Mouse (Mus musculus): ENCODE results near the gene Vmn1r61. TPM values are rescaled to one million over a fixed set of nuclear protein-coding genes. Genes with fewer than 3 reads are reported as not detected.

Gene Vmn1r61
- not detected in 2 replicates for polyA plus RNA-seq (2014; fragmentation: Nextera tagmentation; extraction: Ambion mirVana)

DNA sequence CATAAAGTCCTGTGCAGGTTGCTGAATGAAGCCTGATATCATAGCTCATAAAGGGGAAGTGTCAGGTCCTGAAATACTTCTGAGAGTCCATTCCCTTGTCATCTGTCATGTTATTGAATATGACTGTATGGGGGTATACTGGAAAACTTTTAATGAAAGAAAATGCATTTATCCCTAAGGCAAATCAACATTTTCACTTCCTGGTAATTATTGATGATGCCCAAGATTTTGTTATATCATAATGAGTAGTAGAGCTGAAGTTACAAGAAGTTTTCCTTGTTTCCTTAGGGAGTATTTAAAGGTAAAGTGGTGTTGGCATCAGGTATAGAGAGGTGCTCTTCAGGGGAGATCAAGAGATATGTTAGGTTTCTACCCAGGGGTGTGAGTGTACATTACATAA, at the start of gene Vmn1r61:
Vmn1r61 (minus strand) TSS at position 101 of the 400 bp plus-strand sequence.
- Histone ChIP-seq H3K4me1 (ENCODE audit: control insufficient read depth, insufficient read depth, low read length) (no peaks in the 10 kb centered on the region), H3K27ac (replicated peaks; ENCODE audit: low read depth, low read length) (no peak within 1 kb of the TSS), H3K4me3 (ENCODE audit: low read depth, low read length) (no peak within 1 kb of the TSS), H3K9ac (ENCODE audit: low read length) (no peak within 1 kb of the TSS), H3K36me3 (ENCODE audit: control insufficient read depth, insufficient read depth, low read length) (no peaks in the 10 kb centered on the region), H3K4me2 (ENCODE audit: low read depth, severe bottlenecking) (no peak within 1 kb of the TSS), H3K9me3 (ENCODE audit: control insufficient read depth, low read length) (no peaks in the 10 kb centered on the region), H3K27me3 (ENCODE audit: control insufficient read depth, insufficient read depth, low read length) (no peaks in the 10 kb centered on the region)
- DNase-seq (ENCODE audit: low spot score) (no peak), ATAC-seq (ENCODE audit: insufficient number of reproducible peaks, low FRiP score, low TSS enrichment, low read depth) (no peak)

Other genes starting within 250 kb of the Vmn1r61 start
- gene Vmn1r58, start 199.9 kb downstream of the Vmn1r61 start, polyA plus RNA-seq (2014; fragmentation: Nextera tagmentation; extraction: Ambion mirVana): not detected in 2 replicates
- gene Vmn1r59, start 156.5 kb downstream of the Vmn1r61 start, polyA plus RNA-seq (2014; fragmentation: Nextera tagmentation; extraction: Ambion mirVana): not detected in 2 replicates
- not detected in 2 replicates for gene Vmn2r28, start 119.3 kb downstream of the Vmn1r61 start, polyA plus RNA-seq (2014; fragmentation: Nextera tagmentation; extraction: Ambion mirVana)
- gene Vmn1r60, start 66.0 kb downstream of the Vmn1r61 start, polyA plus RNA-seq (2014; fragmentation: Nextera tagmentation; extraction: Ambion mirVana): not detected in 2 replicates
- not detected in 2 replicates for gene Vmn1r62, start 60.3 kb upstream of the Vmn1r61 start, polyA plus RNA-seq (2014; fragmentation: Nextera tagmentation; extraction: Ambion mirVana)
- not detected in 2 replicates for gene Vmn1r63, start 192.2 kb upstream of the Vmn1r61 start, polyA plus RNA-seq (2014; fragmentation: Nextera tagmentation; extraction: Ambion mirVana)

Data from limb, embryonic 11.5 days (tissue).